Mouse (Mus musculus) bone marrow, adult 2 months (tissue): Measurements from ENCODE around the gene Mad2l2.

Experiments
- CTCF ChIP-seq: fragments of 200-500 bp; IDR thresholded peaks from 2 replicates; pipeline ENCODE4 v1.5.1; 2011; ENCODE audit warnings: low read length, control low read depth; ENCODE audit not compliant: control insufficient read depth, insufficient read depth
- POLR2A ChIP-seq: fragments of 200-500 bp; IDR thresholded peaks from 2 replicates; pipeline ENCODE4 v1.6.1; 2011; ENCODE audit warnings: low read depth, mild to moderate bottlenecking, control low read depth, low read length, borderline replicate concordance; ENCODE audit not compliant: control insufficient read depth

DNA sequence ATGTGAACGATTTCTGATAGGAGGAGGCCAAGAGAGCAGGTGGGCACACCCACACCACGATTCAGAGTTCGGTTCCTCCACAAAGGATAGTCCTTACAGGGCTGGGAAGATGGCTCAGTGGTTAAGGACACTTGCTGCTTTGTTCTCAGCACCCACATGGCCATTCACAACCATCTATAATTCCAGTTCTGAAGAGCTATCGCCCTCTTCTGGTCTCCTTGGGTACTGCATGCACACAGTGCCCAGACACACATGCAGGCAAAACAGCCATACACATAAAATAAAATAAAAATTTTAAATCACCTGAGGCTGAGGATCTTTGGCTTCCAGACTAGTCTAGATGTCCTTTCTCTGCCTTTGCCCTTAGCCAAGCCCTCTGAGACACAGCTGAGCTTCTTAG is 12.8 kb upstream of the Mad2l2 start:
- TF ChIP-seq CTCF (no peak), POLR2A (no peak)
